Mouse (Mus musculus): ENCODE measurements around the gene Emc8. TPM values are rescaled to one million over a fixed set of nuclear protein-coding genes. Genes with fewer than 3 reads are reported as not detected.
"Not testable (repeated sequence)": the region's sequence is repeated elsewhere in the genome, so short reads cannot be mapped to it uniquely, and the experiment has no call there.

Gene Emc8
- total RNA-seq, 2 experiments from 2014 or later: 65.2 to 67.0 TPM

GRCm38 (mm10) chr8:120686051-120686450 is 17.7 kb upstream of the Emc8 start:
- intact Hi-C loops (cut with DNase I): no loop called here
- DNase-seq (ENCODE audit: low spot score in 2 of 2): peak; percentile 33 to 37

DNA sequence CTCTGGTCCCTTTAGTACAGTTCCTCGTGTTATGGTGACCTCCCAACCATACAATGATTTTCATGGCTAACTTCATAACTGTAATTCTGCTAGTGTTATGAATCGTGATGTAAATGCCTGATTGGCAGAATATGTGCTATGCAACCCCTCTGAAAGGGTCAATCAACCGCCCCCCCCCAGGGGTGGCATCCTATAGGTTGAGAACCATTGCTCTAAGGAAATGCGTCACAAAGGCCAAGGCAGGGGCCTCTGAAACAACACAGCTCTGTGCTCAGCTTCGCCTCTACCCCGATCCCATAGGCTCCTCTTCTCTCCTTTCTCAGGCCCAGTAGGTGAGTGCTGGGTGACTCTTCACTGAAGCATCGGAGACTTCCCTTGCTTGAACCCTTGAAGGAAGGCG is 17.2 kb upstream of the Emc8 start:
- intact Hi-C loops (cut with DNase I): no loop called here
- DNase-seq (ENCODE audit: low spot score in 2 of 2): no peak

- no peak for DNase-seq (ENCODE audit: low spot score in 2 of 2)
- intact Hi-C loops (cut with DNase I): no loop called here
Observed at GRCm38 (mm10) chr8:120685097-120685496, 16.7 kb upstream of the Emc8 start.

GRCm38 (mm10) chr8:120684082-120684481 is 15.7 kb upstream of the Emc8 start:
- no peak for DNase-seq (ENCODE audit: low spot score in 2 of 2)
- intact Hi-C loops (cut with DNase I): no loop called here

DNA sequence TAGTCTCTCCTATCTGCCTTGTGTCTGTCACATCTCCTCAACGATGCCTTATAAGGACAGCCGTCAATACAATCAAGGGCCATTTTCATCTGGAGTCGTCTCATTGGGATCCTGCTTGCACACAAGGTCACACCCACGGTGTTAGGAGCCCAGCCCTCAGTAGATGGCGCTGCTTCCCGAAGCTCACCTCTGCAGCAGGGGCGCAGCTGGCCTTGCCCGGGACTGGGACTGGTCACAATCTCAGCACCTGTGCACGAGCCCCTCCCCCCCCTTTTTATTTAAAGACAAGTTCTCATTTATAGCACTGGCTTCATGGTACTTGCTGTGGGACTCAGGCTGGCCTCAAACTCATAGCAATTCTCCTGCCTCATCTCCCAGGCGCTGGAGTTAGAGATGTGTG is 15.2 kb upstream of the Emc8 start:
- peak; percentile 31 to 53 for DNase-seq (ENCODE audit: low spot score in 2 of 2)
- intact Hi-C loops (cut with DNase I): no loop called here

DNA sequence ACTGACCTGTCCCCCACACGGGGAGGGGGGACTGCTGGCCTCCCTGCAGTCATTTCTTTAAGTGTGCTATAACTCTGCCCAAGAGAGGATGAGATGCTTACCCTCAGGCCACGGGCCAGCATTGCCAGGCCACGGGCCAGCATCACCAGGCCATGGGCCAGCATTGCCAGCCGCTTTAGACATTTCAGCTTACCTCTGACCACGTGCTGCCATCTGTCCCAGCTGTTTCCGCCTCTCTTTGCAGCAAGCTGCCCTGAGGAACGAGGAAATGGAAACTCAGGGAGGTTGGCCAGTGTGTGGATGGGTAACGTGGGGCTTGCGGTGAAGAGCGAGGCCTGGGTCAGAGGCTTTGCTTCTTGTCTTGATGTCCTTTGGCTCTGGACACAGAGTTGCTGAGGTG is 12.7 kb upstream of the Emc8 start:
- intact Hi-C loops (cut with DNase I): no loop called here
- DNase-seq (ENCODE audit: low spot score in 2 of 2): no peak

GRCm38 (mm10) chr8:120680405-120680804 is 12.0 kb upstream of the Emc8 start:
- intact Hi-C loops (cut with DNase I): not testable (repeated sequence)
- DNase-seq (ENCODE audit: low spot score in 2 of 2): peak in 1 of 2 experiments; percentile 42

- no peak for DNase-seq (ENCODE audit: low spot score in 2 of 2)
- intact Hi-C loops (cut with DNase I): loop anchor here (2.0 to 10.0 kb wide), 2 partner anchors 413 to 885 kb away; no protein-coding TSS in a partner anchor
Observed at GRCm38 (mm10) chr8:120679629-120680387, 11.4 kb upstream of the Emc8 start.

DNA sequence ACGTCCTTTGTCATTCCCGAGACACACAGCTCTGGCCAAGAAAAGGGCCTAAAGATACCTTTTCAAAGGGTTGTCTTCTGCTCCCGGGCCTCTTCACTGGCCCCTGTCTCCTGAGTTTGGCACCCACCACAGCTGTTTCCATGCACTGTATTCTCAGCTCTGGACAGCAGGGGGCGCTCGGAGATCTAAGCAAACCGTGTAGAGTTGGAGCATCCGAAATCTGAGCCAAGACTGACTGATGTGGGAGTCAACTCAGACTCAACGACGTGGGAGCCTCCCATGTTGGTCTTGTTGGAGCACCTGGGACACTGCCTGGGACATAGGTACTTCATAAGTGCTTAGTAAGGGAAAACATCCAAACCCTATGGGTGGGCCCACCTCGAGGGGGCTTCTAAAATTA is 10.1 kb upstream of the Emc8 start:
- peak; percentile 86 to 88 for DNase-seq (ENCODE audit: low spot score in 2 of 2)
- intact Hi-C loops (cut with DNase I): loop anchor here (1.0 to 10.0 kb wide), 3 partner anchors 118 to 886 kb away; no protein-coding TSS in a partner anchor

DNA sequence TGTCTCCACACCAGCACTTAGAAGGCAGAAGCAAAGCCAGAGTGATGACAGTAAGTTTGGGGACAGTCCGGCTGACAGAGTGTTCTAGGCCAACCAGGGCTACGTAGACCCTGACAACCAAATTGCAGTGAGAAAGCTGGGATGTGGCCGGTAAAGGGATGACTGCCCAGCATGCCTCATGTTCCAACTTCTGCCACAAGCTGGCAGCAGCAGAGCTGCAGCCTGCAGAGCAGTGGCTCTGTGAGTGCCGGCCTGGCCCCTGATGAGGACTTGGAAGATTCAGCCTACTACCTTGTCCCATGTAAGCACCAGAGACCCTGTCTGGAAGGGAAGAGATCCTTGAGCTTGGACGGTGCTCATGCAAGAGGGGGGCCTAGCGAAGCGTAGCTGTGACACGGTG is 7.3 kb upstream of the Emc8 start:
- intact Hi-C loops (cut with DNase I): loop anchor here (10.0 kb wide), 1 partner anchor 889 kb away; no protein-coding TSS in a partner anchor
- no peak for DNase-seq (ENCODE audit: low spot score in 2 of 2)

DNA sequence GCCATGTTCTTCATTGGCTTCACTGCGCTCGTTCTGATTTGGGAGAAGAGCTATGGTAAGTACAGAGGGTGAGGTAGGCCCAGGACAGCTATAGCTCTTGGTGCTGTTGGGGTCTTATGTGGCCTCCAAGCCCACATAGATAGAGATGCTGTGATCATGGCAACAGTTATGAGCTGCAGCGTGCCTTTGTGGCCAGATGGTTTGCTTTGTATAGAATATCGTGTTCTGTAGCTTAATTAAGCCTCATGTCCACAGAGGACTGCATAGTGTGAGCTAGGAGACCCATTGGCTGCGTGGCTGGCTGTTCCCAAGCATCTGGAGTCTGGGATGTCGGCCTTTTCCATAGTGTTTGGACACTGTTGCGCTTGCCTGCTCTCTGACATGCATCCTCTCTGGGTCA is 4.9 kb upstream of the Emc8 start:
- DNase-seq (ENCODE audit: low spot score in 2 of 2): peak in 1 of 2 experiments; percentile 62
- intact Hi-C loops (cut with DNase I): loop anchor here (10.0 kb wide), 1 partner anchor 892 kb away; no protein-coding TSS in a partner anchor

DNA sequence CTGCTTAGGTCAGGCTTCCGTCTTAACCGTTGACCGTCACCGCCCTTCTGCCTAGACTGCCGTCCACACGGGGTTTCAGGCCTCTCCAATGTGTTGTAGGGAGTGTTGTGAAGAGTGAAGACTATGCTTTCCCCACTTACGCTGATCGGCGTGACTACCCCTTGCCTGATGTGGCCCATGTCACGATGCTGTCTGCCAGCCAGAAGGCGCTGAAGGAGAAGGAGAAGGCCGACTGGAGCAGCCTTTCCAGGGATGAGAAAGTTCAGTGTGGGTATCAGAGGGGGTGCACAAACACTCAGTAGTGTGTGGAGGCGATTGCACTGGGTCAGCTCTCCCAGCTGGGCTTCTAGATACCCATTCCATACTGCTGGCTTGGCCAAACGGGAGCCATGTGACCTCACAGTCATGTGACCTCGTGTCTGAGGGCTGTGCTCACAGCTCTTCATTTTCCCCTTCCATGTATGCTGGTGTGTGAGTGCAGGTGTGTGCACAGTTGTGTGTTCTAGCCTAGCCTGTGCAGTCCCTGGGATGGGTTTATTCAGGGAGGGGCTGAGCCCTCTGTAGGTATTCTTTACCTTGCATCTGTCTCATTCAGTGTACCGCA is 4.4 kb upstream of the Emc8 start:
- DNase-seq (ENCODE audit: low spot score in 2 of 2): no peak
- intact Hi-C loops (cut with DNase I): loop anchor here (10.0 kb wide), 1 partner anchor 892 kb away; no protein-coding TSS in a partner anchor

DNA sequence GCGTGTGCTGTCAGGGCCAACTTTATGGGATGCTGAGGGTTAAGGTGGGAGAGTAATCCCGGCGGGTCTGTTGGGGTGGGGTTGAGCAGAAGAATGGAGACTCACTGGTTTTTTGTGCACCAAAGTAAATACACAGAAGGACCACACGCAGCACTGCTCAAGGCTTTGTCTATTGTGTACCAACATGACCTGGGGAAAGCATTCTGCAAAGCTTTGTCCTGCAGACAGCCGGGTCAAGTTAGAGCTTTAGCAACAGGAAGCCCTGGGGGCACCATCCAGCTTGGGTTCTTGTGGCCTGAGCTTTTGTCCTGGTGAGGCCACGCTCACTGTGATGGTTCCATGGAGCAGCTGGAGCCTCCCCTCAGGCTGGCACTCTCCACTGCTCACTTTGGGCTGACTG is 3.4 kb upstream of the Emc8 start:
- no peak for DNase-seq (ENCODE audit: low spot score in 2 of 2)
- intact Hi-C loops (cut with DNase I): loop anchor here (10.0 kb wide), 1 partner anchor 893 kb away; no protein-coding TSS in a partner anchor

DNA sequence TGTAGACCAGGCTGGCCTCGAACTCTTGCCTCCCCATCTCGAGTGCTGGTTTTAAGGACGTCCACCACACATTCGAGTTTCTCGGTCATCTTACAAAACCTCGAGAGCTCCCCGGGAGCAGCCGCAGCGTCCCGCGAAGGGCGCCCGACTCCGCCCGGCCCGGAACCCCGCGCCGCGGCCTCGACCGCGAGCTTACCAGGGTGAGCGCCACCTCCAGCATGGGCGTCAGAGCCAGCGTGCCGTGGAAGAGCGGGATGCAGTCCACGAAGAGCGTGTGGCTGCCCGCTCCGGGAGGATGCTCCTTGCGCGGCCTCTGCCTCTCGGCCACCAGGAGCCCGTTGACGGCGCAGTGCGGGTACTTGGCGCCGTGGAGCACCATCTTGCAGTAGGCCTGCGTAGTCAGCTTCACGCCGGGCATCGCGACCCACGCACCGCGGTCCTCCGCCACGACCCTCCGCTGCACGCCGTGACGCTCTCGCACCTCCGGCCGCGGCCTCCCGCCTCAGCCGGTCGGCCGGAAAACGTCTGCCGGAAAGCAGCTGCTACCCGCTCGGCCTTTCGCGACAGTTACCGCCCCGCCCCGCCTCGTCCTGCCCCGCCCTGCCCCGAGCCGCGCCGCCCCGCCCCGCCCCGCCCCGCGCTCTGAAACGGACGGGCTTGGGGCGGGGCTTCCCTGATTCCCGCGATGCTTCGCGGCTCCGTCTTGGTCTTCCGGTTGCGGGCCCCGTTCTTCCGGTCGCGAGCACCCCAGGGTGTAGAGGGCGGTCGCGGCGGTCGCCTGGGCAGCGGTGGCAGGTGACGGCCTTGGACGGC is 606 bp downstream of the Emc8 start, which contains the start of the genes Gm27021 and Cox4i1:
Gene Gm27021, minus strand, starts transcription at position 519 of the 813 bp plus-strand sequence.
Gene Cox4i1, plus strand, starts transcription at position 662 of the 813 bp plus-strand sequence.
- peak; percentile 90 to 91 for DNase-seq (ENCODE audit: low spot score in 2 of 2)
- intact Hi-C loops (cut with DNase I): no loop called here

- intact Hi-C loops (cut with DNase I): no loop called here
Observed at GRCm38 (mm10) chr8:120666807-120667470, 1.4 kb downstream of the Emc8 start.

GRCm38 (mm10) chr8:120665726-120666455 is 2.5 kb downstream of the Emc8 start:
- intact Hi-C loops (cut with DNase I): no loop called here
- DNase-seq (ENCODE audit: low spot score in 2 of 2): no peak

More at GRCm38 (mm10) chr8:120666807-120667470, 1.4 kb downstream of the Emc8 start:
- no peak for DNase-seq (ENCODE audit: low spot score in 2 of 2)

GRCm38 (mm10) chr8:120664566-120664965 is 3.8 kb downstream of the Emc8 start:
- intact Hi-C loops (cut with DNase I): no loop called here
- no peak for DNase-seq (ENCODE audit: low spot score in 2 of 2)

- intact Hi-C loops (cut with DNase I): no loop called here
- DNase-seq (ENCODE audit: low spot score in 2 of 2): no peak
Observed at GRCm38 (mm10) chr8:120657415-120657814, 11.0 kb downstream of the Emc8 start.

Data from left cerebral cortex, postnatal 25 days (tissue).